Mouse (Mus musculus): ENCODE measurements at regions not wholly inside any gene's neighbourhood (a gene's known extent, or its start where the extent isn't known, plus 50 kb on each side); places are given as distances from the start of the nearest gene placed in this dataset.
A peak's percentile ranks its signal among the peaks of the same experiment; 100 is the strongest.

DNA sequence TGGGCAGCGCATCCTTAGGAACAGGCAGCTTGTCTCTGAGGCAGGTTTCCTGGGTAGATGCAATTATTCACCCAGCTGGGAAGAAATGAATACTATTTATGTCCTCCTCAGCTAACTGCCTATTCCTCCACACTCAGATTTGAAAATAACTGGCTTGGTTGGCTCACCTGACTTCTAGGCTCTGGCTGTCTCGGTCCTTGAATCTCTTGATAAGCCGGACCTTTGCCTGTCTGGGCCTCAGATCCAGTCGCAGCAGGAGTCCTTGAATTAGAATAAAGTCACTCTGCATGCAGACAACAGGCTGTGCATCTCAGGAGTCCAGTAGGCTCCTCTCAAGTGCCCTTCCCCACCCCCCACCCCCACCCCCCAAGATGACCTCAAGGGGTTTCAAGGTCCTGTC, 108.7 kb upstream of the Arhgap5 start:
- Histone ChIP-seq H3K36me3 (ENCODE audit: control insufficient read depth, insufficient read depth, low read length) (no peaks in the 10 kb centered on the region), H3K4me1 (ENCODE audit: control insufficient read depth, insufficient read depth, low read length) (peaks cover 22% of the 10 kb centered on the region), H3K9ac (ENCODE audit: low read depth, low read length) (no peak overlapping the region), H3K27ac (ENCODE audit: low read depth, low read length) (peak overlapping the region; percentile 47; the same call in 1 of the 2 replicates), H3K27me3 (ENCODE audit: control insufficient read depth, insufficient read depth, low read length) (no peaks in the 10 kb centered on the region), H3K9me3 (replicated peaks; ENCODE audit: control insufficient read depth, low read length) (no peaks in the 10 kb centered on the region), H3K4me2 (no peak overlapping the region), H3K4me3 (ENCODE audit: low read depth, low read length) (no peak overlapping the region)
- no peak for ATAC-seq (replicated peaks; ENCODE audit: insufficient number of reproducible peaks, low FRiP score, low TSS enrichment)
- WGBS (ENCODE audit: insufficient replicate concordance): 37% methylated on average over 4 of the region's 4 CpGs

DNA sequence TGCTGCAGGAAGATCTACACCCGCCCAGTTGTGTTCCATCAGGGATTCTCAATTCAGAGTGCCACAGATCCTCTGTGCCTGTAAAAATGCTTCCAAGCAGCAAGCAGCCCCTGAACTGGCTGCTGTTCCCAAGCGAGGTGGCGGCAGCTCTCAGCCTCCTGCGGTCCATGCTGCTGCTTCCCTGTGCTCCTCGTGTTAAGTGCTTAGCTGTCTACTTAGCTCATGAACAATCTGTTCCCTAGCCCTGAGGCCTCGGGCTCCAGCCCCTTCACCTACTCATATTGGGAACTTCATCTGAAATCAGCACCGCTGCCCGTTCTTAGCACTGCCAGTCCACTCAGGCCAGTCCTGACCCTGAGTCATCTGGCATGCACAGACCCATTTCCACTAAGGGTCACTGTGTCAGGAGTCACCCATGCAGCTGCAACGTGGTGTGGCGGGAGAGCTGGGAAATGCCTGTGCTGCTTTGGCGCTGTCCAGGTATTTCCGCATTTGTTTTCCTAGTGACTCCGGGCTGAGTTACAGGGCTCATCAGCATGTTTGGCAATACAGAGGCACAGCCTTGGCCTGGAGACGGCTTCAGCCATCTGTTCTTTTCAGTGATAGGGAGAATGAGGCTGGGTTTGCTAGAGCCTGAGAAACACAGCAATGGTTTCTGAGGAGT, 107.5 kb upstream of the Arhgap5 start:
- 42% methylated on average over 14 of the region's 14 CpGs for WGBS (ENCODE audit: insufficient replicate concordance)
- no peak overlapping the region for H3K9ac ChIP-seq (ENCODE audit: low read depth, low read length)

DNA sequence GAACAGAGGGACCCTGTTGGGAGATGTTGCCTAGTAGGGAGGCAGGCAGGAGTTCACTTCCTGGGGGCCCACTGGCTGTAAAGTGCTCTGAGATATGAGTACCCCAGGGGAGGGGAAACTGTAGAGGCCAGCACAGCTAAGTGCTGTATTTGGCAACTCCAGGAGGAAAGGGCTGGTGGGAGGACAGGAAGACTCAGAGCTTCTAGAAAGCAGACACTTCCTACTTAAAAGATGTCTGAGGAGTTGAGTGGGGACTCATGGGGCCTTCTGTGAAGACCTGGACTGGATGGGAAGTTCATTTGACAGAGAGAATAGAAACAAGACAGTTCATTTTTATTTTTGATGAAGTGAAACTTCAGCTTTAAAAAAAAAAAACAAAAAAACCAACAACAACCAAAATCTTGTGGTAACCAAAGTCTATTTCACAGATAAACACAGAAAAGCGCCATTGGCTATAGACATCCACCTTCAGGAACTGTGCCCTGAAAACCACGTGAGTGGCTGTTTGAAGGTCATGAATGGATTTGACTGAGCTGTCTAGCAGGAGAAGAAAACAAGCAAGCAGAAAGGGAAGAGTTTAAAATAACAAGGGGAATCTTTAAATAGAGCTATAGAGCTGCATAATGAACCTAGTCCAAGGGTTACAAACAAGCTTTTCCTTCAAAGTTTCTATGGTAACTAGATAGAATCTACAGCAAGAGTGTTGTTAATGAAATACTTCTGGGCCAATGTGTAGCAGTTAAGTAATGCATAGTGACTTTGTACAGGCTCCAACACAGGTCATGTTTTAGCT, 105.9 kb upstream of the Arhgap5 start:
- H3K27ac ChIP-seq (ENCODE audit: low read depth, low read length): no peak overlapping the region
- H3K9ac ChIP-seq (ENCODE audit: low read depth, low read length): no peak overlapping the region
- no peaks in the 10 kb centered on the region for H3K9me3 ChIP-seq (replicated peaks; ENCODE audit: control insufficient read depth, low read length)
- no peak for ATAC-seq (replicated peaks; ENCODE audit: insufficient number of reproducible peaks, low FRiP score, low TSS enrichment)
- no peaks in the 10 kb centered on the region for H3K36me3 ChIP-seq (ENCODE audit: control insufficient read depth, insufficient read depth, low read length)
- 61% methylated on average over 2 of the region's 2 CpGs for WGBS (ENCODE audit: insufficient replicate concordance)
- no peak overlapping the region for H3K4me2 ChIP-seq
- peaks cover 22% of the 10 kb centered on the region for H3K4me1 ChIP-seq (ENCODE audit: control insufficient read depth, insufficient read depth, low read length)
- H3K4me3 ChIP-seq (ENCODE audit: low read depth, low read length): no peak overlapping the region
- H3K27me3 ChIP-seq (ENCODE audit: control insufficient read depth, insufficient read depth, low read length): no peaks in the 10 kb centered on the region

More for the DNA sequence above, 107.5 kb upstream of the Arhgap5 start:
- Histone ChIP-seq H3K36me3 (ENCODE audit: control insufficient read depth, insufficient read depth, low read length) (no peaks in the 10 kb centered on the region), H3K27me3 (ENCODE audit: control insufficient read depth, insufficient read depth, low read length) (no peaks in the 10 kb centered on the region), H3K9me3 (replicated peaks; ENCODE audit: control insufficient read depth, low read length) (no peaks in the 10 kb centered on the region), H3K4me3 (ENCODE audit: low read depth, low read length) (no peak overlapping the region), H3K4me2 (no peak overlapping the region), H3K4me1 (ENCODE audit: control insufficient read depth, insufficient read depth, low read length) (peaks cover 22% of the 10 kb centered on the region), H3K27ac (ENCODE audit: low read depth, low read length) (no peak overlapping the region)
- ATAC-seq (replicated peaks; ENCODE audit: insufficient number of reproducible peaks, low FRiP score, low TSS enrichment): no peak

DNA sequence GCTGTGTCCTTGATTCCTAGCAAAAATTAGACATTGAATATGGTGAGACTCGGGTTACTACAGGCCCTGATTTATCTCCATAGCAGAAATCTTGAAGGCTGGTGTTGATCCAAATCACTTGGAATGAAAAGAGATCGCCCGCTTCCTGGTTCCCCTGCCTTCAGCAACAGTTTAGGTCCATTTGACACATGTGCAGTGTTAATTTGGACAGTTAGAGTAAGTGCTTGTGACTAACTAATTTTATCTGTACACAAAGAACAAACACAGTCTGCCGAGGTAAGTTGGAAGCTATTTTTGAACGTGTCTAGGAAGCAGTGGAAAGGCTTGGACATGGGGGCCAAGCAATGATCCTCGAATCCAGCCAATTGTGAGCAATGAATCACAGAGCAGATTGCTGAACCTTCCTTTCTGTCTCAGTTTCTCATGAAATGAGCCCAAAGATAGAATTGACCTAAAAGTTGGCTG, 105.2 kb upstream of the Arhgap5 start:
- H3K9ac ChIP-seq (ENCODE audit: low read depth, low read length): no peak overlapping the region
- no peaks in the 10 kb centered on the region for H3K27me3 ChIP-seq (ENCODE audit: control insufficient read depth, insufficient read depth, low read length)
- H3K27ac ChIP-seq (ENCODE audit: low read depth, low read length): no peak overlapping the region
- 51% methylated on average over 6 of the region's 6 CpGs for WGBS (ENCODE audit: insufficient replicate concordance)
- peaks cover 22% of the 10 kb centered on the region for H3K4me1 ChIP-seq (ENCODE audit: control insufficient read depth, insufficient read depth, low read length)
- H3K4me2 ChIP-seq: no peak overlapping the region
- no peaks in the 10 kb centered on the region for H3K36me3 ChIP-seq (ENCODE audit: control insufficient read depth, insufficient read depth, low read length)
- no peak overlapping the region for H3K4me3 ChIP-seq (ENCODE audit: low read depth, low read length)
- no peaks in the 10 kb centered on the region for H3K9me3 ChIP-seq (replicated peaks; ENCODE audit: control insufficient read depth, low read length)
- no peak for ATAC-seq (replicated peaks; ENCODE audit: insufficient number of reproducible peaks, low FRiP score, low TSS enrichment)

DNA sequence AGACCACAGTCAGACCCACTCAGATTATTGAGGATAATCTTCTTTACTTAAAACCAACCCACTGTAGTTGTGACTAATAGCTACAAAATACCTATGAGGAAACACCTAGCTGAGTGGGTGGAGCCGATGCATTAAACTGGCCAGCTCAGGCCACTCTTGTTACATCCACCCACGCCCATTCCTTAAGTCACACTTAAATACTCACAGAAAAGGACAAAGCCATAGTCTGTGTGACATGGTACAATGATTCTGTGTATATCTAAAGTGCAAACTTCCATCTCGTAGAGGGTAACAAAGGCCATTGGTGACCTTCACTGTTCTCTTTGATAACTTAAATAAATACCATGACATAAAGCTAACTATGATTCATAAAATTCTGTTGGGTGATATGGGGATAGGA, 103.7 kb upstream of the Arhgap5 start:
- 83% methylated on average over 3 of the region's 3 CpGs for WGBS (ENCODE audit: insufficient replicate concordance)

DNA sequence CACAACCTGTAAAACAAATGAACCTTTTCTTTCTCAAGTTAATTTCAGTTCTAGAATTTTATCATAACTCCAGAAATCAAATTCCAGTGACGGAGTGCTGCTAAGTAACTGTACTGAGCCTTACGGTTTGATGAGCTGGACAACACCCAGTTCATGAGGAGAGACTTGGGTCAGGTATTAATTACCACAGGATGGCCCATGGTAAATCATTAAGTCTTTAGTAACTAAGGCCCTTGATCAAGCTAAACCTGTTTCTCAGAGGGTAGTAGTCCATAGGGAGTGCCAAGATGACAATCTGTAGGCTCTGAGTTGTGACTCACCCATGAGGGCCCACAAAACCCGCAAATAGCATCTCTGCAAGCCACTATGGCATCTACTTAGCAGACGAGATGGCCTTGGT, 101.1 kb upstream of the Arhgap5 start:
- Histone ChIP-seq H3K4me2 (no peak overlapping the region), H3K9ac (ENCODE audit: low read depth, low read length) (no peak overlapping the region), H3K4me1 (ENCODE audit: control insufficient read depth, insufficient read depth, low read length) (peaks cover under 1% of the 10 kb centered on the region; the same call in 1 of the 2 replicates), H3K9me3 (replicated peaks; ENCODE audit: control insufficient read depth, low read length) (no peaks in the 10 kb centered on the region), H3K4me3 (ENCODE audit: low read depth, low read length) (no peak overlapping the region), H3K27ac (ENCODE audit: low read depth, low read length) (no peak overlapping the region), H3K27me3 (ENCODE audit: control insufficient read depth, insufficient read depth, low read length) (no peaks in the 10 kb centered on the region), H3K36me3 (ENCODE audit: control insufficient read depth, insufficient read depth, low read length) (no peaks in the 10 kb centered on the region)
- 83% methylated on average over 4 of the region's 4 CpGs for WGBS (ENCODE audit: insufficient replicate concordance)
- ATAC-seq (replicated peaks; ENCODE audit: insufficient number of reproducible peaks, low FRiP score, low TSS enrichment): no peak

More for the DNA sequence above, 103.7 kb upstream of the Arhgap5 start:
- peaks cover 17% of the 10 kb centered on the region for H3K4me1 ChIP-seq (ENCODE audit: control insufficient read depth, insufficient read depth, low read length)
- no peak overlapping the region for H3K27ac ChIP-seq (ENCODE audit: low read depth, low read length)
- no peaks in the 10 kb centered on the region for H3K36me3 ChIP-seq (ENCODE audit: control insufficient read depth, insufficient read depth, low read length)
- no peak for ATAC-seq (replicated peaks; ENCODE audit: insufficient number of reproducible peaks, low FRiP score, low TSS enrichment)
- H3K4me3 ChIP-seq (ENCODE audit: low read depth, low read length): no peak overlapping the region
- H3K4me2 ChIP-seq: no peak overlapping the region
- H3K9ac ChIP-seq (ENCODE audit: low read depth, low read length): no peak overlapping the region
- no peaks in the 10 kb centered on the region for H3K9me3 ChIP-seq (replicated peaks; ENCODE audit: control insufficient read depth, low read length)
- no peaks in the 10 kb centered on the region for H3K27me3 ChIP-seq (ENCODE audit: control insufficient read depth, insufficient read depth, low read length)

DNA sequence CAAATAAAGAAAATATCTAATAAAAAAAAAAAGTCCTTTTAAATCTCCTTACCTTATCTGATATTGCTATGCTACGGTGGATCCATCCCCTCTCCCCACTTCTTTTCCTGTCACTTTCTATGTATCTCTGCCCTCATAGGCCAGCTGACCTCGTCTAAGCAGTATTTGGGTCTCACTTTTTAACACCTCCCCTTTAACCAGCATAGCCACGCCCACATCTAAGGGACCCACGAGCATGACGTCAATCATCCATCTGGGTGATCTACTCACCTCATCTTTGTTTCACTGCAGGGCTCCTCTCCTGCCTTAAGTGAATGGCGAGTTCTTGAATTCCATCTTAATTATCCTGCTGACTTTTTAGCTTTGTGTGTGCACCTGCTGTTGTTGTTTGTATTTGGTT, 97.4 kb upstream of the Arhgap5 start:
- no peaks in the 10 kb centered on the region for H3K36me3 ChIP-seq (ENCODE audit: control insufficient read depth, insufficient read depth, low read length)
- no peak overlapping the region for H3K4me3 ChIP-seq (ENCODE audit: low read depth, low read length)
- no peaks in the 10 kb centered on the region for H3K9me3 ChIP-seq (replicated peaks; ENCODE audit: control insufficient read depth, low read length)
- H3K4me2 ChIP-seq: no peak overlapping the region
- ATAC-seq (replicated peaks; ENCODE audit: insufficient number of reproducible peaks, low FRiP score, low TSS enrichment): no peak
- H3K27me3 ChIP-seq (ENCODE audit: control insufficient read depth, insufficient read depth, low read length): no peaks in the 10 kb centered on the region
- H3K27ac ChIP-seq (ENCODE audit: low read depth, low read length): no peak overlapping the region
- no peaks in the 10 kb centered on the region for H3K4me1 ChIP-seq (ENCODE audit: control insufficient read depth, insufficient read depth, low read length)
- H3K9ac ChIP-seq (ENCODE audit: low read depth, low read length): no peak overlapping the region
- 70% methylated on average over 6 of the region's 6 CpGs for WGBS (ENCODE audit: insufficient replicate concordance)

DNA sequence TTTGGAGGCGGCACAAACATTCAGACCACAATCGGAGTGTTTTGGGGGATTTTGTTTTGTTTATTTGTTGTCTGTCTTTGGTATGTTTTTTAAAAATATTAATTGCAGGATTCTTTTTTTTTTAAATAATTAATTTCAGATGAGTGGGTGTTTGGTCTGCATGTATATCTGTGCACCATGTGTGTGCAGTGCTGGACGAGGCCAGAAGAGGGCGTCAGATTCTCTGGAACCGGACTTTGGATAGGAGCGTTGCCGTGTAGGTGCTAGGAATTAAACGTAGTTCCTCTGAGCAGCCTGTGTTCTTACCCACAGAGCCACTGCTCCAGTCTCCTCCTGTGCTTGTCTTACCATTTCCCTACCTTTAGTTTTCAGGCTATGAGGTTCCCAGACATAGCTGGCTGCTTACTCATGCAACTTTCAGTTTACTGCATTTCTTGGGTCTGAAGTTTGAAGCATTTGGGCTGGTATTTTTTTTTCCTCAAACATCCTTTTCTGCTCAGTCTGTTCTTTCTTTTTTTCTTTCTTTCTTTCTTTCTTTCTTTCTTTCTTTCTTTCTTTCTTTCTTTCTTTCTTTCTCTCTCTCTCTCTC, 95.4 kb upstream of the Arhgap5 start:
- no peak overlapping the region for H3K9ac ChIP-seq (ENCODE audit: low read depth, low read length)
- no peak overlapping the region for H3K4me2 ChIP-seq
- no peaks in the 10 kb centered on the region for H3K9me3 ChIP-seq (replicated peaks; ENCODE audit: control insufficient read depth, low read length)
- 84% methylated on average over 8 of the region's 8 CpGs for WGBS (ENCODE audit: insufficient replicate concordance)
- no peak overlapping the region for H3K4me3 ChIP-seq (ENCODE audit: low read depth, low read length)
- no peaks in the 10 kb centered on the region for H3K27me3 ChIP-seq (ENCODE audit: control insufficient read depth, insufficient read depth, low read length)
- no peak for ATAC-seq (replicated peaks; ENCODE audit: insufficient number of reproducible peaks, low FRiP score, low TSS enrichment)
- no peak overlapping the region for H3K27ac ChIP-seq (ENCODE audit: low read depth, low read length)
- H3K4me1 ChIP-seq (ENCODE audit: control insufficient read depth, insufficient read depth, low read length): no peaks in the 10 kb centered on the region
- H3K36me3 ChIP-seq (ENCODE audit: control insufficient read depth, insufficient read depth, low read length): no peaks in the 10 kb centered on the region

Data from heart, embryonic 11.5 days (tissue).